Mouse (Mus musculus) ES-Bruce4 (cell line): ENCODE measurements around the gene Rpgrip1.

Experiments used
- CTCF ChIP-seq: IDR thresholded peaks from one replicate; pipeline ENCODE4 v1.8.1; 2011; ENCODE audit warnings: low read depth, low read length
- POLR2A ChIP-seq: IDR thresholded peaks from one replicate; pipeline ENCODE4 v1.8.1; 2011; ENCODE audit warnings: low read length; ENCODE audit not compliant: insufficient read depth

DNA sequence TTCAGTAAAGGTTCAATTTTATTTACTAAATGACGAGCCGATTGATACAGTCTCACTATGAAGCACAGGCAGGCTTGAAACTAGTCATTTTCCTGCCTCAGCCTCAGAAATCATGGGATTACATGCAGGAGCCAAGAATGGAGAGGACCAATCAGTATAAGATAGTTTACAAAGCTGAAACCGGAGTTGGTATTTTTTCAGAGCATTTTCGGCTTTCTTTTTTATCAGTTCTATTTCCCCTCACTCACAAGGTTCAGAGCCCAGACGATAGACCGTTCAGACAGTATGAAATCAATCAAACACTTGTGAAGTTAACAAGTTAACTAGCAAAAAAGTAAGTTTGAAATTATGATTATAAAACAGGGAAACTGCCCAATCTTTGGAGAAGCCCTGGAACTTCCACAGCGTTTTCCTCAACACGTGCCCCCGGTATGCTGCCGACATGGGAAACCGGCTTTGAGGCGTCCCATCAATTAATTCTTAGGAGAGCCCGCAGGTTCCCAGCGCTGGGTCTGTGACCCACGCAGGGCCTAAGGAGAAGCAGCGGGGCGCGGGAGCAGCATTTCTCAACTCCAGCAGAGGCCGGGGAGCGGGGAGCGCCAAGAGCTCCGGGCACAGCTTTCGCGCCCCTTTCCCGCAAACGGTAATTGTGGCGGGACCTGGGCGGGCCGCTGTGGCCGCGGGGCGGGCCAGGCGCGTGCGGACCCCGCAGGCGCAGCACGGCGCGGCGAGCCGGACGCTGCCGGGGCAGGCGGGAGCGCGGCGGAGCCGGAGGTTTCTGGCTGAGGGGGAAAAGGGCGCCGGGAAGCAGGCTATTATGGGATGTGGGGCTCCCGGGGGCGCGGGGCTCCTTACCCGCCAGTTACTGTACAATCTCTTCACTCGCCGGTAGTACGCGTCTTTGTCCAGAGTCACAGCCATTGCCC, 86.0 kb downstream of the Rpgrip1 start:
- TF ChIP-seq POLR2A (no peak), CTCF (no peak)
